Mouse (Mus musculus) olfactory bulb, adult 2 months (tissue): Measurements from ENCODE around the gene Col16a1.

Experiments used
- CTCF ChIP-seq: fragments of 200-500 bp; IDR thresholded peaks from 2 replicates; pipeline ENCODE4 v1.5.1; 2012; ENCODE audit warnings: low read depth, mild to moderate bottlenecking, low read length, moderate library complexity; ENCODE audit not compliant: insufficient read depth
- POLR2A ChIP-seq: fragments of 200-500 bp; IDR thresholded peaks from 2 replicates; pipeline ENCODE4 v1.6.1; 2012; ENCODE audit warnings: mild to moderate bottlenecking, low read depth, low read length, moderate library complexity; ENCODE audit not compliant: insufficient read depth

GRCm38 (mm10) chr4:130107444-130108131 is 59.9 kb downstream of the Col16a1 start:
- TF ChIP-seq CTCF = no peak
- TF ChIP-seq POLR2A = peak; percentile 12; the same call in 1 of the 2 replicates
